Mouse (Mus musculus): Measurements from ENCODE around the gene Add1.

Gene Add1

DNA sequence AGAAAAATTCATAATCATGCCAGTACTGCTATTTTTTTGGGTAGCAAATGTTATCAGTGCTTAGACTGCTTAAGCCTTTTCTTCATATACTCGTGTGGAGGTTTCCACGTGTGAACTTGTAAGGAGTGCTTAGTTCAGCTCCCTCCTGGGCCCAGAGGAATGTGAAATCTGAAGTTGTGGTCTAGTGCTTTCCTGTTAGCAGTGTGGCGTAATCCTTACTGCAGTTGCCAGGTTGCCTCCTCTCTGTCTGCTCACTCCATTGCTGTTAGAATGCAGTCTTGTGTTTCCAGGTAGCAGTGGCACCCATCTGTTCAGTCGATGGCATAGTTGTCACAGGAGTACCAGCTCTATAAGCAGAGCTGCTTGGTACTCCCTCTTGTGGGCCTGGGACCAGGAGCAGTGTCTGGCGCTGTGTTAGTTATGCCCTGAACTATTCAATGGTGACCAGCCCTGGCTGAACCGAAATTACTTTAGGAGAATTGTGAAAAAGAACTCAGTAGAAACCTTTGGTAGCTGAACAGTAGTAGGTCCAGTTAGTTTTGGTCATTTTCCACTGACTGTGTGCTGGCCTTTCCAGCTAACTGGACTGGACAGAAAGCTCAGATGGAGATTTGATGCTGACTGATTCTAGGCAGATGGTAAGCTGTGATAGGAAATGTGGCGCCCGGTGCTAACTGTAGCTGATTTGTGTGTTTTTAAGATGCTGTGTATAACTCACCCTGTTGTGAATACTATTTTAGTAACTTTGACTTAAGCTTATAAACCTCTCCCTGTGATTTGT is 33.8 kb downstream of the Add1 start:
- no peak for DNase-seq (ENCODE audit: low read depth, low spot score)

DNA sequence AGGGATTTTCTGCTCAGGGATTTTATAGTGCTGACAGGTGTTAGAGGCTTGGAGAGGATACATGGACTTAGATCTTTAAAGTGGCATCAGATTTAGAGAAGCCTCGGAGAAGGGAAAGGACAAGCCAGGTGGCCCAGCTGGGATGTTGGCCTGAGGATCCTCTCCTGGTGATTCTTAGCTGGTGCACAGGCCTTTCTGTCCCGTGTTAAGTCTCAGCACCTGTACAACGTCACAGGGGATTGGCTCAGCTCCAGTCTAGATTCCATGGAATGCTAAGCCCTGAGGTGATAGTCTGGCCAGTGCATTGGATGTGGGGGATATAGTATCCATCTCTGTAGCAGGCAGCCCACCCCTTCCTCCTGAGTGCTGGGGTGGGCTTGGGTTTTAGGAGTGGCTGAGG is 34.8 kb downstream of the Add1 start:
- no peak for DNase-seq (ENCODE audit: low read depth, low spot score)

DNA sequence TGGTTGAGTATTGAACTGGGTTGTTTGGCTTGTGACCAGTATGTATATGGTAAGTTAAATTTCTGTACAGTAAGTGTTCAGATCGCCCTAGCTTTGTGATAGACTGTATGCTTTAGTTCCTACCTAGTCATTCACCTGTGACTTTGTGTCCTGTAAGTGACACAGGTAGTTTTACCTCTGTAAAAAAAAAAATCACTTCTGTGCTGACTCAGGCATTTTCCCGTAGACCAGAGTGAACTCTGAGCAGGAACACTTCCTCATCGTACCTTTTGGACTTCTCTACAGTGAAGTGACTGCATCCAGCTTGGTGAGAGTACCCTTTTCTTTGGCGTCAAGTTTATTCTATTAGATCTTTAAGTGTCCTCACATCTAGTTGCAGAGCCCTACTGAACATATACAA is 36.5 kb downstream of the Add1 start:
- DNase-seq (ENCODE audit: low read depth, low spot score): no peak

DNA sequence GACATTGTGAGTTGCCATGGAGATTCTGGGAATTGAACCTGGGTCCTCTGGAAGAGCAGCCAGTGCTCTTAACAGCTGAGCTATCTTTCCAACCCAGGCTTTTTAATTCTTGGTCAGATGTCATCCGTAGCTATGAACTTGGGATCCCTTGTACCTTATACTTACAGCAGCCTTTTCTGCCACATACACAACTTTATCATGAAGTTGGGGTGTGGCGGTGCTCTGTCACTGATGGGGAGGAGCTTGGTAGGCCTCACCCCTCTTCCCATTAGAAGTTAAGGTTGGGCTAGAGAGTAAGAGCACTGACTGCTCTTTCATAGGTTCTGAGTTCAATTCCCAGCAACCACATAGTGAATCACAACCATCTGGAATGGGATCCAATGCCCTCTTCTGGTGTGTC is 59.5 kb downstream of the Add1 start:
- no peak for DNase-seq (ENCODE audit: low read depth, low spot score)

DNA sequence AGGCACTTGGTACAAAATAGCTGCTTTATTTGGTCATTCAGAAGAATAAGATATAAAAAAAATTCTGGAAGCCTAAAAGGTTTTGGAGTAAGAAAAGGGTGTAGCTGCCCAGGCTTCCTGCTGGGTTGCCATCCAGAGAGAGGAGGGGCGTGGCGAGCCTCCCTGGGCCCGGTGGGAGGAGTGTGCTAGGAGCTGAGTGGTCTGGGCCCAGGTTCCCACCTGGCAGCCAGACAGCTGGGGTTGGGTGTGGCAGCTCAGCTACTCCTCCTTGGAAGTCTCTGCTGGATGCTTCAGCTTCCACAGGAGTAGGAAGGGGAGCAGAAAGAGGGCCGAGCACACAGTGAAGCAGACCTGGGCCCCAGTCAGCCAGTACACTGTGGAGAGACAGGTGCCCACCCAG is 60.2 kb downstream of the Add1 start:
- DNase-seq (ENCODE audit: low read depth, low spot score): no peak

DNA sequence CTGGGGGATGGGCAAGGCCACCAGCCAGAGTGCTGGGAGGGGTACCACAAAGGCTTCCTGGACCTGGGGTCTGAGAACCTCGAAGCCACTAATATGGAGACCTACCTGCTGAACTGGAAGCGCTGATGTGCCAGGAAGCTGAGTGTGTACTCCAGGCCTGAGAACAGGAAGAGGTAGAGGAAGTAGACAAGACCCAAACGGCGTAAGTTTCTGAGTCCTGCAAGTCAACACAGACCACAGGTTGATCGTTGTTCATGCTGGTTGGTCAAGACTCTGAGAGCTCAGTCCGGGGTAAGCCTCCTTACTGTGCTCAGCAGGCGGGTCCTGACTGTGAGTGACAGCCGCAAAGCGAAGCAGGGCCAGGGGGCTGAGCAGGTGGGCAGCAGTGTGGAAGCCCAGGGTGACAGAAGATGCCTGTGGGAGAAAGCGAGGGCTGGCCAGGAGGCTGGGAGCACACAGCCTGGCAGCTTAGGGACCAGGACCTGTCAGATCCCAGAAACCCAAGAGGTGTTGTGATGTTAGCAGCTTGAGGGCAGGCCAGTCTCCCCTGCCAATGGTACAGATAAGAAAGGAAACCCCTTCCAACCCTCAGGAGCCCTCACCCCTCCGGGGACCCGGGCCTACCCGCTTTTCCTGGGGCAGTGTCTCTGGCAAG is 61.4 kb downstream of the Add1 start:
- DNase-seq (ENCODE audit: low read depth, low spot score): no peak

DNA sequence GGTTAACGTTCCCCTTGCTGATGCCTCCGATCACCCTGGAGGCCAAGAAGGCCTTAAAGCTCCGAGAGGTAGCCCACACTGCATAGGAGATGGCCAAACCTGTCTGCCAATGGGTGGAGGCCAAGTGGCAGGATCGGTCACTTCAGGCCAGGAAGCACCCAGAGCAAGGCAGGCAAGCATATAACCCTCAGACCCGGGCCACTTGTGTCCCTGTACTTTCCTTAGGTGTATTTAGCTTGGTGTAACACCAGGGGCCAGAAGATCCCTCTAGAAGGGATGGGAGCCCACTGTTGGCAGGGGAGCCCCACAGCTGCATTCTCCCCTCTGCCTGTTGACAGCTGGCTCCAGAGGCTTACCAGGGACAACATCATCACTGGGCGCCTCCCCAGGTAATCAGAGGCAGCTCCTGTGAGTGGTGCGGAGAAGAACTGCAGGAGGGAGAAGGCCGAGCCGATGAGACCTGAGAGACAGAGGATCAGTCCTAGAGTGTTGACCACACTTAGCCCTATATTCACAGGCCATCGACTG is 62.3 kb downstream of the Add1 start:
- DNase-seq (ENCODE audit: low read depth, low spot score): no peak

DNA sequence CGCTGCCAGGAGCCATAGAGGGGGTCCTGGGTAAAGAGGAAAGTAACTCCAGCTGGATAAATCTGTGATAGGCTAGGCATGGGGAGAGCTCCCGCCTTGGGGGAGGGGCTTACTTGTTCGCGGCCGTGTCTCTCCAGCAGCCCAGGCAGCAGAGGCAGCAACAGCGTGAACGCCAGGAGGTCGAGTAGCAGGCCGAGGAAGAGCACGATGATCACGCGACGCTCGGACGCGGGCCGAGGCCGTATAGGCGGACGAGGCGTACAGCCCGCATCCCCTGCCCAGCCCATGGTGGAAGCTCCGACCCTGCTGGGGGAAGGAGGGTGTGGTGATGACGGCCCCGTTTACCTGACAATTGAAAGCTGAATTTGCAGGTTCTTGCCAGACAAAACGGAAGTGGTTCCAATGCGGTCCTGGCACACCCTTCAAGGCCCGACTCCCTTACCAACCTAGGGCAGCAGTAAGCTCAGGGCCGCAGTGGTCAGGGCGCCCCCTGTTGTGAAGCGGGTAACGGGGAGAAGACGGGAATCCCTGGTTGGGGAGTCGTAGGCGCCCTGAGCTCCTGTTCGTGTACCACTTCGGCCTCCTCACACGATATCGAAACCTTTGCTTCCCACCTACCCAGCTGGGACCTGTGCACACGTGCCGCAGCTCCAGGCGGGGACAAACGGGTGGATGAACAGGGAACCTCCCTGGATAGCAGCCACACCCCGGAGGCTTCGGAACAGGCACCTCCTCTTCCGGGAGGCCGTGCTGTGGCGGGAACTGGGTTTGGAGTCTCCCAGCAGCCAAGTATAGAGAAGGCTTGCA is 63.2 kb downstream of the Add1 start, which contains the start of gene Mfsd10:
Mfsd10 (minus strand) TSS at position 732 of the 807 bp plus-strand sequence.
- DNase-seq (ENCODE audit: low read depth, low spot score): peak; percentile 85

DNA sequence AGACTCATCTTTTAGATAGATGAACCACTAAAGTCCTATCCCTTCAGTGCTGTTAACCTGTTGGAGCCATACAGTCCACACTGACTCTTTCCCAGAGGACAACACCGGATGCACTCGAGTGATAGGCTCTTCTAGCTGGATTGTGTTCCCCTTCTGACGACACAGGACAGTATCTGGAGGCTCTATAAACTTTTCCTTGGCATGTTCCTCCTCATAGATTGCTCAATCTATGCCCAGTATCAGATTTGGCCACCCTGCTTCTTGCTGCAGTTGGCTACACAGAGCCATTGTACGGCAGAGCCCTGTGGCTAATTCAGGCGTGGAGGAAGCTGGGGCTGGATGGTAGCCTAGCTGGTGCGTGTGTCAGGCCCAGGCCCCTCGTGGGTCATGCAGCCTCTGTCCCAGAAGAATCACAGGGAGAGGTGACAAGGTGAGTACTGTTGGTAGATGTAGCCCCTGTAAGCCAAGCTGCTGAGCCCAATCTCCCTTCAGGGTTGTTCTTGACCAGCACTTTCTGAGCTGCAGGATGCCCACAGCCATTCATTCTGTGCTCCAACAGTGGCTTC is 64.2 kb downstream of the Add1 start:
- DNase-seq (ENCODE audit: low read depth, low spot score): no peak

DNA sequence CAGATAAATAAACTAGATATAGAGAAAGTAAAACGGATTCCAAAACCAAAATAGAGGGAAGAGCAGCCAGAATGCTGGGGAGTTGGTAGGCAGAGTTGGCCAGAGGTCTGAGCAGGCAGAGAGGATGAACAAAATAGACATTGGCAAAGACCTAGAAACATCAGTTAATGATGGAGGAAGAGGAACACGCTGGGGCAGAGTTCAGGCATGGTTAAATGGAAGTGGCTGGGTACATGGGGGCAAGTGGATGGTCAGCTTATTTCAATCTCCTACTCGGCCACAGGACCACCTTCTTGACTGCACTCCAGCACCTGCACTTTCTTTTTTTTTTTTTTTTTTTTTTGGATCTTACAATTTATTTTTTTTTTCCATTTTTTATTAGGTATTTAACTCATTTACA is 68.5 kb downstream of the Add1 start:
- DNase-seq (ENCODE audit: low read depth, low spot score): no peak

DNA sequence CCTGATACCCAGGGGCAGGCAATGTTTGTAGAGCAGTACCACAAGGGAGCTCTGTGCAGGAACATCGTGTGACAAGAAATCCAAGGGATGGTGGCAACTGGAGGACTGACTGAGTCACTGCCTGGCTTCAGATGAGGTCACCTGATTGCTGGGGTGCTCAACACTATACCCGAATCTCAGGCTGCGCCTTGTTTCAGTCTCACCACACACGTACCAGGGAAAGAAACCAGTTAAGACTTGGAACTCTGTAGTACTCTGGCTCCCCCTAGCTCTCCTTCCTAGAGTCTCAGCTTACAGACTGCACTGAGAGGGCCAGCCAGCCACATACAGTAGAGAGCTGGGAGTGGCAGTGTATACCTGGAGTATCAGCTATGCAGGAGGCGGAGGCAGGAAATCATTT is 69.5 kb downstream of the Add1 start:
- DNase-seq (ENCODE audit: low read depth, low spot score): peak; percentile 46

DNA sequence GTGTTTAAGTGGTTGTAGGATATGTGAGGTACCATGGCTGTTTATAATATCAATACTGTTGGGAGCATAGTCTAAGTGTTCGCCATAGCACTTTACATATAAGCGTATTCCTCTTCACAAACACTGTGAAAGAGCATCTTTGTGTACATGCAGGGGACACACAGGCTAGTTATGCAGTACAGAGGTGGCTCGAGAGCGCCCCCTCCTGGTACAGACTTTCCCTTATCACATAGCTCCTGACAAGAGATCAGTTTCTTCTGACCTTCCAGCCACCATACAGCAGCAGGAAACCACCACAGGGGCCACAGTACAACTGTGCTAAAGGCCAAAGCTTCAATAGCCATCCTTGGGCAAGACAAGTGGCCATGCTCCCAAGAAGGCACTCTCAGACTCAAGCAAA is 74.1 kb downstream of the Add1 start:
- peak; percentile 72 for DNase-seq (ENCODE audit: low read depth, low spot score)

DNA sequence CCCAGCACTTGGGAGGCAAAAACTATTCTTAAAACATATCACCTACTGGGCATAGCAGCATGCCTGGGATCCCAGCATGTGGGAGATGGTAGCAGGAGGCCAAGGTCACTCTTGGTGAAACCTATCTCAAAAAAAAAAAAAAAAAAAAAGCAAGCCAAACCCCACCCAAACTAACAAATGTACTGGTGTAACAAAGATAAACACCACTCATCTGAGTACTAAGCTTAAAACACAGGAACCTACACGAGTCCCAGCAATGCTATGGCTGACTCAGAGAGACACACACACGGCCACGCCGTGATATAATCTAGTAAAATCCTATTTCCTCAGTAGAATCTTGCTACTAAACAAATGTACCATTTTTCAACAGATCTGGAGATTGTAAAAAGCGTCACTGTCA is 79.5 kb downstream of the Add1 start:
- no peak for DNase-seq (ENCODE audit: low read depth, low spot score)

DNA sequence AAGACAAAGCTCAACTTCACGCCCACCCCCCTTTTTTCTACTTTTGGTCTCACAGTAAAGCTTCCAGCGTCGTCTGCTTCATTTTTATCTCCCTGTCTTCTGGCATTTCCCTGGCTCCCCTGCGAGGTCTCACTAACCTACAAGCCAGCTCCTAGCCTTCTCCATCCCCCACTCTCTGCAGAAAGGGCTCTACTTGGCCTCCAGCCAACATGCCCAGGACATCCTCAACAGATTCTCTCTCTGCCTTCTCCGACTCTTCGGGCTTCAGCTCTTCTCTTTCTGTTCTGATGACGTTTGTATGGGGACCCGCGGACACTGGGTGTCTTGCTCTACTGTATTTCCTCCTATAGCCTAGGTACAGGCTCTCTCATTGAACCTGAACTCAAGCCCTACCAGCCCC is 81.4 kb downstream of the Add1 start:
- DNase-seq (ENCODE audit: low read depth, low spot score): no peak

DNA sequence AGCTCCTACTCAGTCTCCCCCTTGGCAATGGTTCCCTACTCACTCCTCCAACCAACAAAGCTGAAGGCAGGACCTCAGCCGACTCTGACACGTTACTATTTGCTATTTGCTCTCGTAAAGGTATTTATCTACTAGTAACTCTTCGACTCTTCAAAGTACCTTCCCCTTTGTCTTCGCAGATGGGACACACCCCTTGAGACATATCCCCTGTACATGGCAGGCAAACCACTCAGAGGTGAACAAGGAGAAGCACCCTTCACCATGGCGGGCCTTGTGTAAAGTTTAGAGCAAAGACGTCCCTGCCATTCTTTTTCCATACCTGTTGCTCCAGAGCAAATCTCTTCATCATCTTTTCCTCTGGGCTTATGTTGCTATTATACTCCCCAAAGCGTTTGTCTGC is 84.1 kb downstream of the Add1 start:
- no peak for DNase-seq (ENCODE audit: low read depth, low spot score)

DNA sequence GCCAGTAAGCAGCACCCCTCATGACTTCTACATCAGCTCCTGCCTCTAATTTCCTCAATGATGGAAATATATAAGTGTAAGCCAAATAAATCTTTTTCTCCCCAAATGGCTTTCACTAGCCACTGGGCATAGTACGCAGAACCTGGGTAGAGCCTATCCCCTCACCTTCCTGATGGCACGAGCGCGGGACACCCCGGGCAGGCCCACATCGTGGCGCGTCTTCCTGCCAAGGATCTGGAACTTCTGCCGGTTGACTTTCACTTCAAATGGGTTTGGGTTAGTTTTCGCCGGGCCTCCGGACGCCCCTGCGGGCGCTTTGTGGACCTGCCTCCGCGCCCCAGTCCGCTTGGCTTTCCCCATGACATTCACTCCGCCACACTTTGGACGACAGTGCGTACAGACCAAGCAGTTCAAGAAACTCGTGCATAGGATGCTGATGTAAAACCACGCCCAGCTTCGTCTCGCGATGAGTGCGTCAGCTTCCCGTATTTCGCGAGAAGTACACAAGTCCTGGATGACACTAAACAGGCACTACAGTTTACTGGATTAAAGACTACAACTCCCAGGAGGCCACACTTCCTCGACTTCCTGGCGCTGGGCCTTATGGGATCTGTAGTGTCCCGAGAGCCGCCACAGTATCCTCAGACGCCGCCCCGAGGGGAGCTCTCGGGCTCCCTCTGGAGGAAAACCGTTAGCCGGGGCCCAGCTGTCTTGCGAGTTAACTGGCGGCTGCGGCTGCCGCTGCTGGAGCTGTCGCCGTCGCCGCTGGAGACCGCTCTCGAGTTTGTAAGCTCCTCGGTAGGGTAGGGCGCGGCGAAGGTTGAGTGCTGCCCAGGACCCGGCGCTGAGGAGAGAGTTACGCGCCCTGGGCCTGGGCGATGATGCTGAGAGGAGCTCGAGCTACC is 86.5 kb downstream of the Add1 start, which contains the start of the genes Nop14 and Grk4:
Nop14 (minus strand) TSS at position 463 of the 905 bp plus-strand sequence.
Grk4 (plus strand) TSS at position 694 of the 905 bp plus-strand sequence.
- peak; percentile 99 for DNase-seq (ENCODE audit: low read depth, low spot score)

DNA sequence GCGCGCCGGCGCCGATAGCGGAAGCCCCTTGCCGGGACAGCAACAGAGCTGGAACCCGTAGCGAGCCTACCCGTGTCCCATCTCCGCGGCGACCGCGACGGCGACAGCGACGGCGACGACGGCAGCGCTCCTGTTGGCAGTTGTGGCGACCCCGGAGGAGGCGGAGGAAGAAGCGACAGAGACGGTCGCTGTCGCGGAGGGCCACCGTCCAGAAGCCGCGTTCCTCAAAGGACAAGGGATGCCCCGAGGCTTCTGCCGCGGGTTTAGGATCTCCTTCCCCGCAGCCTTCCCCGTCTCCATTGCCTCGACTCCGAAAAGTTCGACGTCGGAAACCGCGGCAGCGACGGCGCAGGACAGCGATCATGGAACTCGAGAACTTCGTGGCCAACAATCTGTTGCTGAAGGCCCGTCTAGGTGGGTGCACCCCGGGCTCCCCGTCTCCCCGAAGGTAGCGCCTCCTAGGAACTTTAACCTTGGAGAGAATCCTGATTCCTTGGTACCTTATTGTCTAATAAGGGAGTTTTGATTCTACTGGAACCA is 87.2 kb downstream of the Add1 start:
- no peak for DNase-seq (ENCODE audit: low read depth, low spot score)

DNA sequence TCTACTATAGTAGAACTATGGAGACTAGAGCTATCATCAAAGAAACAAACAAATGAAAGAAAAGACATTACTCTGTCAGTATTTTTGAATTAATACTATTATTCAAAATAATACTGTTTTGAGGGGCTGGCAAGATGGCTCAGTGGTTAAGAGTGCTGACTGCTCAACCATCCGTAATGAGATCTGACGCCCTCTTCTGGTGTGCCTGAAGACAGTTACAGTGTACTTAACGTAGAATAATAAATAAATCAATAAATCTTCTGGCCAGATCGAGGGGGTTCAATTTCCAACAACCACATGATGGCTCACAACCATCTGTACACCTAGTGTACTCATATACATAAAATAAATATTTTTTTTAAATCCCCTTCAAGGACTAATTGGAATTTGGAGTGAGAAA is 88.4 kb downstream of the Add1 start:
- DNase-seq (ENCODE audit: low read depth, low spot score): no peak

DNA sequence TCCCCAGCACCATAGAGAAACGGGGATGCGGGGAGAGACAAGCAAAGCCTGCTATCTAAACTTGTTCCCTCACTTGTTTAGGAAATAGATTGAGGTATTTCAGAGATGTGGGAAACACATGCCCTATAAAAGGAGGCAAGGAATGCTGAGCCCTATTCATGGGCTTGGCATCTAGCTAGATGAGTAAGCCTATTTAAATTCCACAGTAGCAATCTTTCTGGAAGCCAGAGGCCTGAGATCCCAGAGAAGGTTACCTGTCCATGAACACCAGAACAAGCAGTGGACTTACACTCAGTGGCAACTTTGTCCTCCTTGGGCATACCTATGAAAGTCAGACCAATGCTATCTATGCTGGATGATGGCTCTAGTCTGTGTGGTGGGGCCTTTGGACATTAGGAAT is 89.8 kb downstream of the Add1 start:
- no peak for DNase-seq (ENCODE audit: low read depth, low spot score)

DNA sequence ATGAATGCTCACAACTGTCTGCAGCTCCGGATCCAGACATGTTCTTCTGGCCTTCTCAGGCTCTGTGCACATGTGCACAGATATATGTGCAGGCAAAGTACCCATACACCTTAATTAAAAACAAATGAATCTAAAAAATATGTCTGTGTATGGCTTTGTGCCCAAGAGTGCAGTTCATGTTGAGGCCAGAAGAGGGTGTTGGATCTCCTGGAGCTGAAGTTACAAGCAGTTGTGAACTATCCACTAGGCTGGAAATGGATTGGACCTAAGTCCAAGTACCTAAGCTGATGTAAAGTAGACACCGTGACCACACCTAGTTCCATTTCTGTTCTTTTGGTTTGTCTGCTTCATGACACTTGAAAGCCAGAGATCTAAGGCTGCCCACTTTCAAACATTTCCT is 96.0 kb downstream of the Add1 start:
- DNase-seq (ENCODE audit: low read depth, low spot score): peak; percentile 35
